Mouse (Mus musculus) MEL (cell line): ENCODE data around the gene Syn3. TPM values are rescaled to one million over a fixed set of nuclear protein-coding genes. Genes with fewer than 3 reads are reported as not detected.

Source experiments
- DNase-seq: peaks from one replicate; pipeline ENCODE4 v3.0.0; 2011; ENCODE audit warnings: low read depth, low spot score
- H3K27ac ChIP-seq: 2 replicates; pipeline ENCODE4 v1.5.1; 2012; ENCODE audit warnings: low read depth, mild to moderate bottlenecking, control low read depth, low read length, moderate library complexity; ENCODE audit not compliant: control insufficient read depth
- H3K27me3 ChIP-seq, 2 experiments: fragments of 150-350 bp in 1 of 2; sonication (generic) in 1 of 2; 2 replicates each; pipeline ENCODE4 v1.6.1; 2012; ENCODE audit warnings: low read length in 2 of 2, mild to moderate bottlenecking in 2 of 2, improper control_type of control experiment in 1 of 2, moderate library complexity in 1 of 2; ENCODE audit not compliant: insufficient read depth in 2 of 2, control insufficient read depth in 1 of 2
- H3K36me3 ChIP-seq, 2 experiments: 2 replicates each; pipeline ENCODE4 v1.6.1; 2012 to 2014; ENCODE audit warnings: low read length in 2 of 2, improper control_type of control experiment in 1 of 2, inconsistent platforms in 1 of 2, mild to moderate bottlenecking in 1 of 2; ENCODE audit not compliant: insufficient read depth in 2 of 2, control insufficient read depth in 1 of 2
- H3K4me1 ChIP-seq, 2 experiments: fragments of 150-350 bp in 1 of 2; sonication (generic) in 1 of 2; 2 replicates each; pipeline ENCODE4 v1.6.1; 2012; ENCODE audit warnings: low read length in 2 of 2, improper control_type of control experiment in 1 of 2, mild to moderate bottlenecking in 1 of 2; ENCODE audit not compliant: insufficient read depth in 2 of 2, control insufficient read depth in 1 of 2
- H3K4me3 ChIP-seq, 2 experiments: fragments of 150-350 bp in 1 of 2; sonication (generic) in 1 of 2; 2 replicates each; pipeline ENCODE4 v1.5.1; 2012; ENCODE audit warnings: low read depth in 2 of 2, low read length in 2 of 2, mild to moderate bottlenecking in 2 of 2, moderate library complexity in 2 of 2, control low read depth in 1 of 2, improper control_type of control experiment in 1 of 2; ENCODE audit not compliant: control insufficient read depth in 1 of 2, insufficient read depth in 1 of 2
- H3K79me2 ChIP-seq: 2 replicates; pipeline ENCODE4 v1.6.1; 2012; ENCODE audit warnings: mild to moderate bottlenecking, low read length, moderate library complexity; ENCODE audit not compliant: control insufficient read depth, poor library complexity, insufficient read depth
- H3K9ac ChIP-seq: 2 replicates; pipeline ENCODE4 v1.6.1; 2012; ENCODE audit warnings: low read depth, mild to moderate bottlenecking, control low read depth, low read length, moderate library complexity; ENCODE audit not compliant: control insufficient read depth, poor library complexity, severe bottlenecking
- H3K9me3 ChIP-seq: fragments of 150-350 bp; sonication (generic); replicated peaks from 2 replicates; pipeline ENCODE4 v1.6.1; 2012; ENCODE audit warnings: mild to moderate bottlenecking, low read length, improper control_type of control experiment, moderate library complexity; ENCODE audit not compliant: insufficient read depth
- CHD1 ChIP-seq: IDR thresholded peaks from 2 replicates; pipeline ENCODE4 v1.6.1; 2012; ENCODE audit warnings: low read depth, mild to moderate bottlenecking, inconsistent platforms, low read length, improper control_type of control experiment
- CTCF ChIP-seq, 3 experiments: IDR thresholded peaks in 2 of 3; conservative IDR thresholded peaks in 1 of 3; 2 replicates each; pipeline ENCODE4 v1.5.1; 2011 to 2012; ENCODE audit warnings: low read length in 3 of 3, low read depth in 2 of 3, mild to moderate bottlenecking in 2 of 3, improper control_type of control experiment in 1 of 3, inconsistent platforms in 1 of 3, mixed read lengths in 1 of 3, moderate library complexity in 1 of 3; ENCODE audit not compliant: control insufficient read depth in 1 of 3, insufficient read depth in 1 of 3, poor library complexity in 1 of 3, severe bottlenecking in 1 of 3
- E2F4 ChIP-seq: IDR thresholded peaks from 2 replicates; pipeline ENCODE4 v1.6.1; 2011; ENCODE audit warnings: low read depth, low read length, improper control_type of control experiment, borderline replicate concordance
- EP300 ChIP-seq, 2 experiments: IDR thresholded peaks; 2 replicates each; pipeline ENCODE4 v1.6.1; 2011; ENCODE audit warnings: improper control_type of control experiment in 2 of 2, low read length in 2 of 2, low read depth in 1 of 2, mild to moderate bottlenecking in 1 of 2
- GABPA ChIP-seq: IDR thresholded peaks from 2 replicates; pipeline ENCODE4 v1.6.1; 2012; ENCODE audit warnings: low read depth, mild to moderate bottlenecking, inconsistent platforms, low read length, improper control_type of control experiment, moderate library complexity
- JUND ChIP-seq: IDR thresholded peaks from 2 replicates; pipeline ENCODE4 v1.6.1; 2011; ENCODE audit warnings: low read depth, mild to moderate bottlenecking, improper control_type of control experiment, low read length
- MAX ChIP-seq: IDR thresholded peaks from 2 replicates; pipeline ENCODE4 v1.6.1; 2011; ENCODE audit warnings: low read length, improper control_type of control experiment
- MAZ ChIP-seq: IDR thresholded peaks from 2 replicates; pipeline ENCODE4 v1.6.1; 2012; ENCODE audit warnings: low read depth, mild to moderate bottlenecking, inconsistent platforms, low read length, improper control_type of control experiment
- MEF2A ChIP-seq: IDR thresholded peaks from 2 replicates; pipeline ENCODE4 v1.6.1; 2014; ENCODE audit warnings: low read depth, mild to moderate bottlenecking, inconsistent platforms, low read length, improper control_type of control experiment; ENCODE audit not compliant: poor library complexity, insufficient replicate concordance, severe bottlenecking; ENCODE audit errors: extremely low read depth
- MYB ChIP-seq: IDR thresholded peaks from 2 replicates; pipeline ENCODE4 v1.6.1; 2011; ENCODE audit warnings: mild to moderate bottlenecking, low read depth, low read length, improper control_type of control experiment
- MYC ChIP-seq: IDR thresholded peaks from 2 replicates; pipeline ENCODE4 v1.6.1; 2011; ENCODE audit warnings: low read depth, mild to moderate bottlenecking, low read length, improper control_type of control experiment, moderate library complexity
- NELFE ChIP-seq: IDR thresholded peaks from 2 replicates; pipeline ENCODE4 v1.6.1; 2011; ENCODE audit warnings: low read depth, low read length, improper control_type of control experiment
- NRF1 ChIP-seq: IDR thresholded peaks from 2 replicates; pipeline ENCODE4 v1.6.1; 2014; ENCODE audit warnings: low read depth, mild to moderate bottlenecking, inconsistent platforms, low read length, improper control_type of control experiment, moderate library complexity; ENCODE audit not compliant: poor library complexity, insufficient read depth, severe bottlenecking
- POLR2AphosphoS2 ChIP-seq: IDR thresholded peaks from 2 replicates; pipeline ENCODE4 v1.6.1; 2011; ENCODE audit warnings: low read length, improper control_type of control experiment
- RAD21 ChIP-seq: IDR thresholded peaks from 2 replicates; pipeline ENCODE4 v1.6.1; 2011; ENCODE audit warnings: mild to moderate bottlenecking, low read depth, low read length, improper control_type of control experiment
- RCOR1 ChIP-seq: IDR thresholded peaks from 2 replicates; pipeline ENCODE4 v1.6.1; 2012; ENCODE audit warnings: low read depth, mild to moderate bottlenecking, inconsistent platforms, low read length, improper control_type of control experiment
- SIN3A ChIP-seq: IDR thresholded peaks from 2 replicates; pipeline ENCODE4 v1.6.1; 2012; ENCODE audit warnings: low read length, improper control_type of control experiment, inconsistent platforms
- TBP ChIP-seq: IDR thresholded peaks from 2 replicates; pipeline ENCODE4 v1.8.0; 2011; ENCODE audit warnings: low read depth, low read length, improper control_type of control experiment
- USF1 ChIP-seq: IDR thresholded peaks from 2 replicates; pipeline ENCODE4 v1.6.1; 2014; ENCODE audit warnings: low read depth, mild to moderate bottlenecking, inconsistent platforms, low read length, improper control_type of control experiment, moderate library complexity
- USF2 ChIP-seq, 2 experiments: IDR thresholded peaks; 2 replicates each; pipeline ENCODE4 v1.6.1; 2011 to 2012; ENCODE audit warnings: improper control_type of control experiment in 2 of 2, low read length in 2 of 2, borderline replicate concordance in 1 of 2, inconsistent platforms in 1 of 2, low read depth in 1 of 2, mild to moderate bottlenecking in 1 of 2; ENCODE audit not compliant: insufficient read depth in 1 of 2
- ZC3H11A ChIP-seq: IDR thresholded peaks from 2 replicates; pipeline ENCODE4 v1.6.1; 2012; ENCODE audit warnings: low read depth, mild to moderate bottlenecking, inconsistent platforms, low read length, improper control_type of control experiment
- ZMIZ1 ChIP-seq: IDR thresholded peaks from 2 replicates; pipeline ENCODE4 v1.6.1; 2012; ENCODE audit warnings: low read depth, mild to moderate bottlenecking, inconsistent platforms, low read length, improper control_type of control experiment, moderate library complexity
- ZNF384 ChIP-seq: IDR thresholded peaks from 2 replicates; pipeline ENCODE4 v1.6.1; 2012; ENCODE audit warnings: low read depth, mild to moderate bottlenecking, inconsistent platforms, low read length, improper control_type of control experiment
- polyA plus RNA-seq, 2 experiments: library from polyadenylated mRNA; stranded (reverse) in 1 of 2; unstranded in 1 of 2; fragments of >175 nt in 1 of 2; fragments of >200 nt in 1 of 2; gene quantifications; 2 replicates each; pipeline versions ENCODE4 v1.2.1 to v1.2.4; 2012; ENCODE audit warnings: low replicate concordance in 2 of 2, low read depth in 1 of 2; ENCODE audit not compliant: insufficient read length in 2 of 2, insufficient read depth in 1 of 2, missing spikeins in 1 of 2
- total RNA-seq: library from RNA; depleted of rRNA; stranded (reverse); fragments of 300-350 nt; gene quantifications from 2 replicates; pipeline ENCODE4 v1.2.3, GENCODE M21; 2012

Syn3 gene
- total and polyA plus RNA-seq, 3 experiments, result 0.06 TPM; not detected in 2

DNA sequence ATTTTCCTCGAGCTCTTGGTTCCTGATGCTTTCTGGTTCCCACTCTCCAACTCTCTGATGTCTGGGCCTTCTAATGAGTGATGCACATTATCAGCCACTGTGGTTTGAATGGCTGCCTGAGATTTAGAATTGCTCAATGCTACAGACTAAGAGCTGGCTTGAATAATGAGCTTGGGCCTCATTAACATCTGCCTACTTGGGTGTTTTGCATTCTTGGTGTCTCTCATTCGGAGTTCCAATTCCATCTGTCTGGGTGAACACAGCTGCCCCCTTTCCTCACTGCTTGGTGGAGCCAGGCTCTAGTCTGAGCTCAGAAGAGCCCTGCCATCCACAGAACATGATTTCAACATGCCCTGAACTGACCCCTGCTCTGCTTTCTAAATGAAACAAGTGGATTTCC is 108.8 kb downstream of the Syn3 start:
- Histone ChIP-seq H3K9ac (no peak overlapping the region), H3K36me3 (no peaks in the 10 kb centered on the region), H3K9me3 (no peaks in the 10 kb centered on the region), H3K4me3 (no peak overlapping the region), H3K79me2 (no peaks in the 10 kb centered on the region)
- no peak for TF ChIP-seq ZC3H11A
- TF ChIP-seq MAZ, result no peak
- no peak for TF ChIP-seq RCOR1
- no peak for TF ChIP-seq USF1
- TF ChIP-seq POLR2AphosphoS2, result no peak
- TF ChIP-seq, all 39 proteins: peak for 0
- Histone ChIP-seq H3K27ac (no peak overlapping the region), H3K27me3 (no peaks in the 10 kb centered on the region), H3K4me1 (no peaks in the 10 kb centered on the region)
- no peak for DNase-seq

DNA sequence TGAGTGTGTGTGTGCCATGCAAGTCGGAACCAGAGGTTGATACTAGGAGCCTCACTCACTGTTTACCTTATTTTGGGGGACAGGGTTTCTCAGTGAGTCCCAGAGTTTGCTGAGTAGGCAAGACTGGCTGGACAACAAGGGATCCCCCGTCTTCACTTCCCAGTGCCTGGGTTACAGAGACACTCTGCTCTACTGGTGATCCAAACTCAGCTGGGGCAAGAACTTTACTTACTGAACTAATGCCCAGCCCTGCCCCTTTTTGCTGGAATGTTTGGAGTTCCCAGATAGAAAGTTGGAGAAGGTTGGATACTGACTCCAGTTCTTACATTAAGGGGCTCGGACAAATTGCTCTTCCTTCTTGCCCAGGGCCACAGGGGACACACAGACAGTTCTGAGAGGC is 109.3 kb downstream of the Syn3 start:
- no peak overlapping the region for H3K27ac ChIP-seq
- TF ChIP-seq NELFE, result no peak
- TF ChIP-seq USF1, result no peak
- TF ChIP-seq TBP, result no peak
- TF ChIP-seq MYC, result no peak
- no peak for TF ChIP-seq NRF1
- no peak for TF ChIP-seq MAX
- TF ChIP-seq RAD21, result no peak
- TF ChIP-seq MYB, result no peak
- TF ChIP-seq JUND, result no peak
- no peaks in the 10 kb centered on the region for H3K4me1 ChIP-seq
- H3K79me2 ChIP-seq, result no peaks in the 10 kb centered on the region
- no peaks in the 10 kb centered on the region for H3K36me3 ChIP-seq
- H3K9me3 ChIP-seq, result no peaks in the 10 kb centered on the region
- H3K9ac ChIP-seq, result no peak overlapping the region
- no peak for DNase-seq
- H3K4me3 ChIP-seq, result no peak overlapping the region
- H3K27me3 ChIP-seq, result no peaks in the 10 kb centered on the region

DNA sequence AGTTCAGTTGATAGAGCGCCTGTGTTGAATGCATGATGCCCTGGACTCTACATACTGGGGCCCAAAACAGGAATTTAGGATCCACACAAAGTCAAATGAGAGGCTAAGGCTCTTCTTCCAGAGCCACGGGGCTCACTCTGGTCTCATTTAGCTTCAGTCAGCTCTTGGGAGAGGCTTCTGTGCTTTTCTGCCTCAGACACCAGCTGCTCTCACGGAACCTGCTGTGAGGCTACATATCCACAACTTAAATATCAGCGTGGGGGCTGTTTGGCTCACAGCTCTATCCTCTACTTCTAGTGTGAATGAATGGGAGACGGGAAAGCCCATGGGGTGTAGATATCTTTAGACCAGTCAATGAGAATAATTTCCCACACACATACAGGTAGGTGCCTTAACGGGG is 109.9 kb downstream of the Syn3 start:
- no peak for DNase-seq
- H3K79me2 ChIP-seq, result no peaks in the 10 kb centered on the region
- no peaks in the 10 kb centered on the region for H3K36me3 ChIP-seq
- no peaks in the 10 kb centered on the region for H3K4me1 ChIP-seq
- TF ChIP-seq USF2 (IDR thresholded peaks at IDR 0.05; ENCODE audit: borderline replicate concordance in 1 of 2, insufficient read depth in 1 of 2, low read depth in 1 of 2, low read length in 2 of 2) (no peak), ZMIZ1 (no peak), CTCF (IDR thresholded peaks at IDR 0.05 in 2 of 3, conservative IDR thresholded peaks at IDR 0.05 in 1 of 3; ENCODE audit: control insufficient read depth in 1 of 3, insufficient read depth in 1 of 3, low read depth in 2 of 3, low read length in 3 of 3, poor library complexity in 1 of 3, severe bottlenecking in 1 of 3) (no peak), POLR2AphosphoS2 (no peak), MAX (no peak), USF1 (no peak), E2F4 (no peak), SIN3A (no peak), NRF1 (no peak), MYC (no peak), ZNF384 (no peak), GABPA (no peak), ZC3H11A (no peak), CHD1 (no peak), EP300 (IDR thresholded peaks at IDR 0.05; ENCODE audit: low read depth in 1 of 2, low read length in 2 of 2) (no peak), RAD21 (no peak), JUND (no peak), MEF2A (no peak)
- H3K27me3 ChIP-seq, result no peaks in the 10 kb centered on the region
- H3K9ac ChIP-seq, result no peak overlapping the region
- no peak overlapping the region for H3K27ac ChIP-seq
- no peak overlapping the region for H3K4me3 ChIP-seq
- H3K9me3 ChIP-seq, result no peaks in the 10 kb centered on the region
